Mouse (Mus musculus): Measurements from ENCODE around the gene Ebp.

DNA sequence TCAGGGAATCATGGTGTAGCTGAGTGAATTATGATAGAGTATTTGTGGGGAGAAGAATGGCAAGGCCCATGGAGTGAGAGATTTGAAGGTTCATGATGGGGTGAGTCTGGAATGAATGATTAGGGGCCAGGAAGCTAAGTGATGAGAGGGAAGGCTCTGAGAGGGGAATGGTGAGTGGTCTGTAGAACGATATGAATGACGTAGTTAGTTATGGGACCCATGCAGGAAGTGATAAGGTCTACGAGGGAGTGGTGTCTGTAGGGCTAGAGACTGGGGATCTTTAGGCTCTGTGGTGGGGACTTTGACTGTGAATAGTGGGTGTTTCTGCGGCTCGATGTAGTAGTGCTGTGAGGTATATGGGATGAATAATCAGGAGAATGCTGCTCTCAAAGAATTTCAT lies 13.7 kb downstream of the Ebp start:
- TF ChIP-seq POLR2A (IDR thresholded peaks at IDR 0.05; ENCODE audit: insufficient read length, low read depth) (no peak), TCF12 (IDR thresholded peaks at IDR 0.05; ENCODE audit: insufficient read depth, poor library complexity, severe bottlenecking) (no peak)
